Mouse (Mus musculus) bone marrow macrophage, adult 2 months (primary cell): ENCODE measurements around the gene Hspd1. TPM values are rescaled to one million over a fixed set of nuclear protein-coding genes. Genes with fewer than 3 reads are reported as not detected.
"Not testable (repeated sequence)": the region's sequence is repeated elsewhere in the genome, so short reads cannot be mapped to it uniquely, and the experiment has no call there.

Experiments
- H3K27ac ChIP-seq: 2 replicates; pipeline ENCODE4 v1.5.1; 2012; ENCODE audit warnings: low read depth, low read length; ENCODE audit not compliant: insufficient read depth
- H3K4me1 ChIP-seq: 2 replicates; pipeline ENCODE4 v1.6.1; 2012; ENCODE audit warnings: low read length; ENCODE audit not compliant: control insufficient read depth, insufficient read depth
- H3K4me3 ChIP-seq: 2 replicates; pipeline ENCODE4 v1.5.1; 2012; ENCODE audit warnings: mild to moderate bottlenecking, low read length, moderate library complexity; ENCODE audit not compliant: insufficient read depth
- CTCF ChIP-seq: IDR thresholded peaks from 2 replicates; pipeline ENCODE4 v1.5.1; 2012; ENCODE audit warnings: low read depth, mild to moderate bottlenecking, low read length, moderate library complexity
- POLR2A ChIP-seq: IDR thresholded peaks from 2 replicates; pipeline ENCODE4 v1.6.1; 2012; ENCODE audit warnings: mild to moderate bottlenecking, low read depth, low read length, borderline replicate concordance
- polyA plus RNA-seq: library from polyadenylated mRNA; stranded (reverse); fragments of >200 nt; gene quantifications from 2 replicates; pipeline ENCODE4 v1.2.4, GENCODE M21; 2012; ENCODE audit not compliant: missing spikeins, insufficient read depth, insufficient read length

The Hspd1 gene
- polyA plus RNA-seq = 54.7 and 59.8 TPM in 2 replicates

DNA sequence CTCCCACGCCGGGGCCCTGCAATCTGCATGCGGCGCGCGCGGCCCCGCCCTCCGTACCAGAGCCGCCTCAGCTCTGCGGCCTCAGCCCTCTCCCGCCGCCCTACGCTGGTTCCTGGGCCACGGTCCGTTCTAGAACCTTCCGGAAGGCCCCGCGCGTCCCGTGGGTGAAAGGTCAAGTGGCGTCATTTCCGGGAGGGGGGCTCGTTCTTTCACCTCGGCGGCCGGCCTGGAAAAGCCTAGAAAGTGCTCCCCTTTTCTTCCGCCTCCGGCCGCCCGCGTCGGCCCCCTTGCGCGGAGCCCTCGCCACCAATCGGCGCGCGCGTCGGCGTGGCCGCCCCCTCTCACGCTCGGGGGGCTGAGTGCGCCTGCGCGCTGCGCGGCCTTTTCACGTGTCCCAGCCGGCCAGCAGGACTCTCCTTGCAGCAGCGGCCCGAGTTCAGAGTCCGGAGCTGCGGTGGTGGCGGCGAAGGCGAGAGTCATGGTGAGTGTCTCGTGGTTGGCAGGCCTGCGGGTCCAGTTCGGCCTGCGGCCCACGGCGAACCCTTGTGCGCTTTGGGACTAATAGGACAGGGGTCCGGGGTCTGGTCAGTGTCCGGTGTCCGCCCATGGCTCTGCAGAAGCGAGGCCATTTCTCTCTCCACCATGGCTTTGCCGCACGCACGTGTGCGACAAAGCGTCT lies at the start of gene Hspd1, which contains the start of gene Hspe1:
Hspd1 (minus strand) TSS at position 312 of the 679 bp plus-strand sequence.
Hspe1 (plus strand) TSS at position 201 of the 679 bp plus-strand sequence.
- peak within 1 kb of the TSS; percentile 97 for H3K27ac ChIP-seq
- H3K4me1 ChIP-seq = peaks cover 21% of the 10 kb centered on the region
- H3K4me3 ChIP-seq = peak within 1 kb of the TSS; percentile 99
- TF ChIP-seq POLR2A = no peak; the same call in 1 of the 2 replicates
- TF ChIP-seq CTCF = no peak

DNA sequence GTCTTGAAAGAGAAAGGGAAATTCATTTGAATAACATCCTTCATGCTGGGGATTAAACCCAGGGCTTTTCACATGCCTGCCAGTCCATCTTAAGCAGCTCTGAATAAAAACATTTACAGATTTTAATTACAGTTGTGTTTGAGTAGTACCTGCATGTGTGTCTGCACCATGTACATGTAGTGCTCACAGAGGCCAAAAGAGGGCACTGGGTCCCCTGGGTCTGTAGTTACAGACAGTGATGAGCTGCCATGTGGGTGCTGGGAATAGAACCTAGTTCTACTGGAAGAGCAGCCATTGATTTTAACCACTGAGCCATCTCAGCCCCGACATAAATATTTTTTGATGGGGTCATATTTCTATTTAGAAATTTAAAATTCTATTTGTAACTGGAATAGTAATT lies 47.8 kb upstream of the Hspd1 start:
- TF ChIP-seq POLR2A = no peak
- TF ChIP-seq CTCF = no peak
- H3K4me3 ChIP-seq = no peak overlapping the region
- no peak overlapping the region for H3K27ac ChIP-seq
- peaks cover 12% of the 10 kb centered on the region for H3K4me1 ChIP-seq

DNA sequence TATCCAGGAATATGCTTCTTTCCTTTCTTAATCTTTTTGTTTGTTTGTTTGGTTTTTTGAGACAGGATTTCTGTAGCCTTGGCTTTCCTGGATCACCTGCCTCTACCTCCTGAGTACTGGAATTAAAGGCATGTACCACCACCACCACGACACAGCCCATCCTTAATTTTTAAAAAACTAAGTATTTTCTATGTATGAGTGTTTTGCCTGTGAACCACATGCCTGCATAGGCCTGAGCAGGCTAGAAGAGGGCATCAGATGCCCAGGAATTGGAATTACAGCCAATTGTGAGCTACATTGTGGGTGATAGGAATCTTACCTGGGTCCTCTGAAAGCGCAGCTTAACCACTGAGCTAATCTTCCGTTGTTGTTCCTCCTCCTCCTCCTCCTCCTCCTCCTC lies 46.3 kb upstream of the Hspd1 start:
- H3K27ac ChIP-seq = no peak overlapping the region
- TF ChIP-seq POLR2A (no peak), CTCF (no peak)
- peaks cover 12% of the 10 kb centered on the region for H3K4me1 ChIP-seq
- H3K4me3 ChIP-seq = no peak overlapping the region

DNA sequence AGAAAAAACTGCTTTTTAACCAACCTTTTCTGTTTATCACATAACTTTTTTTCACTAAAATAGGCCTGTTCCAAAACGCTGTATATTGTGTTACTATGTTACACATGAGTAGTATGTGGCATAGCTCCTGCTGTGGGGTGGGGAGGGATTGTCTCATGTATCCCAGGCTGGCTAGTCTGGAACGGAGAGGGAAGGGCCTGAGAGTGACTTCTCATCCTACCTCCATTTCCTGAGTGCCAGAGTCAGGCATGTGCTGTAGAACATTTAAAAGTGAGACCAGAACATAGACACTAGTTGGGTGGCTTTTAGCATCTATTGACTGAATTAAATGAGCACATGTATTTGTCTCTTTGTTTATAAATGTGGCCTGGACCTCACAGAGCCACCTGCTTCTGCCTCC lies 45.1 kb upstream of the Hspd1 start:
- Histone ChIP-seq H3K4me1 (peaks cover 12% of the 10 kb centered on the region), H3K27ac (no peak overlapping the region), H3K4me3 (no peak overlapping the region)
- TF ChIP-seq POLR2A (no peak), CTCF (no peak)

DNA sequence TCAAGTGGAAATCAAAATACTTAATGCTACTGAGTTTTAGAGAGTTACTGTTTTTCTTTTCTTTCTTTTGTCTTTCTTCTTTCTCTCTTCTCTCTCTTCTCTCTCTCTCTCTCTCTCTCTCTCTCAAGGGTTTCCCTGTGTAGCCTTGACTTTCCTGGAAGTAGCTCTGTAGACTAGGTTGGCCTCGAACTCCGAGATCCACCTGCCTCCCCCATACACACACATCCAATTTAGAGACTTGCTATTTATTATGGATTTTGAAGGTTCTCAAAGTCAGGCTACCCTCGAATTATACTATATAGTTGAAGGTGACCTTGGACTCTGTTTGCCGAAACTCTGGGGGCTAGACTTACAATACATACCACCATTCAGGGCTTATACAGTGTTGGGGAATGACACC lies 44.3 kb upstream of the Hspd1 start:
- Histone ChIP-seq H3K27ac (no peak overlapping the region), H3K4me3 (peak overlapping the region; percentile 97; the same call in 1 of the 2 replicates), H3K4me1 (peaks cover 12% of the 10 kb centered on the region)
- no peak for TF ChIP-seq POLR2A
- no peak for TF ChIP-seq CTCF

DNA sequence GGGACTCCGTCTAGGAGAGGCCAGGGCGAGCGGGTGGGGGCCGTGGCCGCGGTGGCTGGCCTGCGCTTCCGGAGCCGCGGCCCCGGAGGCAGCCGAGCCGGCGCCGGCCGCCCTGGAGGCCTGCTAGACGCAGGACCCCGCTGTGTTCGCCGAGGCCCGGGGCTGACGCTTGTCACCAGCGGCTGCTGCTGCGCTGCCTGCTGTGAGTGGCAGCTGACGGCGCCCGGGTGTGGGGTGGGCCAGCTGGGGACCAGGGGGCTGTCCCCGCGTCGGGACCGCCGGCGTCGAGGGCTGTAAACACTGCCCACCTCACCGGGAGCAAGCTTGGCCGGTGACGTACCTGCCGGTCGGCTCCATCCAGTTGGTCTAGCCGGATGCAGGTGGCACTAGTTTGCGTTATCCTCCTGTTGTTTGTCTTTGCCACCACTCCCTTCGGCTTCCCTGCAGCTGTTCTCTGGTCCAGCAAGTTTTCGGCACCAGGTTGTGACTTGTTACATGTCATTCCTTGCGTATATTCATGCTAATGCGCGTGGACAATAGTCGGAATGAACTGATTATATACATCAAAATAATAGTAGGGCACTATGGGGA lies 43.5 kb upstream of the Hspd1 start:
- Histone ChIP-seq H3K27ac (peak overlapping the region; percentile 80), H3K4me3 (peak overlapping the region; percentile 97), H3K4me1 (peaks cover 12% of the 10 kb centered on the region)
- TF ChIP-seq POLR2A = no peak
- TF ChIP-seq CTCF = no peak

DNA sequence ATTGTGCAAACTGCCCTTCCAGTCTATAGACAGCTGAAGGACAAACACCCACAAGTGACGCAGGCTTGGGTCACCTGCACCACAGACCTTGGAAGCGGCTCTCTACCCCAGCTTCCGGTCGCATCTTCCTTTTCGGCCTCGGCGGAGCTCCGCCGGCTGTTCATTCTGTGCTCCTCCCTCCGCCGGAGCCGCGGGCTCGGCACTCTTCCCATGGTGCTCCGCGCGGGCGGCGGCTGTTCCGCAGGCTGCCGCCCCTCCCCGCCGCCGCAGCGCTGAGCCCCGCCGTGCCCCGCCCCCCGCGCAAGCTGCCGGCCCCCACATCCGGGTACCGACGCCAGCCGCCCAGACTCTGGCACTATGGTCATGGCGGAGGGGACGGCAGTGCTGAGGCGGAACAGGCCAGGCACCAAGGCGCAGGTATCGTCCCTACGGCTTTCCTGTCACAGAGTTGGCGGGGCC lies 42.9 kb upstream of the Hspd1 start, which contains the start of gene Mob4:
Mob4 (plus strand) TSS at position 289 of the 459 bp plus-strand sequence.
- TF ChIP-seq POLR2A (peak; percentile 63; the same call in 1 of the 2 replicates), CTCF (no peak)
- peaks cover 12% of the 10 kb centered on the region for H3K4me1 ChIP-seq
- H3K27ac ChIP-seq = peak within 1 kb of the TSS; percentile 80
- peak within 1 kb of the TSS; percentile 97 for H3K4me3 ChIP-seq

DNA sequence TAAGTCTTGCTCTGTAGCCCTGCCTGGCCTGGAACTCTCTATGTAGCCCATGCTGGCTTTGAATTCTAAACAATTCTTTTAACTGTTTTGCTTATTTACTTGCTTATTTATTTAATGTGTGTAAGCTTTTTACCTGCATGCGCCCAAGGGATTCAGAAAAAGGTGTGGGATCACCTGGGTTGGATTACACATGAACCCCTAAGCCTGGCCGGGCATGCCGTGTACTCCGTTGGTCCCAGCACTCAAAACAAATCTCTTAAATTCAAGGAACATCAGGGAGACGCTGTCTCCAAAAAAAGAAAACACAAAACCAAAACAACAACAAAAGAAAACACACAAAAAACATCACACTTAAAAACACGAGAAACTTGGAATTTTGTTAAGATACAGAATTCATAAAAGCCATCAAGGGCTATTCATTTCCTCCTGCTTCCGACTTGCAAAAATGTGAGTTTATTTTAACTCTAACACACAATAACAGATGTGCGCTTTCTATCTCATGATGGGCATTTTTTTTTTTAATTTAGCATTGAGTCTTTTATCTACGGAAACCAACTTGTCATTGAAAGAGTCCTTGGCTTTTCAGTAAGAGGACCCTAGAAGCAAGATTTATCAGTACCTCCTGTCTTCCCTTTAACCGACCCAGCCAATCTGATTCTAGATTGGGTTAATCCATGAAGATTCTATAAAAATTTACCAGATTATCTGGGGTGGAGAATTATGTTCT lies 42.3 kb upstream of the Hspd1 start:
- TF ChIP-seq CTCF = no peak
- no peak for TF ChIP-seq POLR2A
- H3K4me1 ChIP-seq = peaks cover 12% of the 10 kb centered on the region
- H3K4me3 ChIP-seq = peak overlapping the region; percentile 51
- H3K27ac ChIP-seq = peak overlapping the region; percentile 40

DNA sequence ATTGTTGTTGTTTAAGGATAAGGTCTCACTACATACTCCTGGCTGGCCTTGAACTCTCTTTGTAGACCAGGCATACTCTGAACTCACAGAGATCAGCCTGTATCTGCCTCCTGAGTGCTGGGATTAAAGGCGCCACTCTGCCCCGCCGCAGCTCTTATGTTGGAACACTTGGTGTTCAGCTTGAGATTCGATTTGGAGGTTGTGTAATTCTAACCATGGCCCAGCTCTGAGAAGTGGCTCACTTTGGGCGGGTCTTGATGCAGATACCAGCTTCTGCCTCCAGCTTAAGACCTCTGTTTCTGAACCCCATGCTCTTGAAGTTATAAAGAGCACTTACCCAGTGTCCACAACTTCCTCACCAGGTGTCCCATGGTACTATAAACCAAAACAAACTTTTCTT lies 41.7 kb upstream of the Hspd1 start:
- H3K27ac ChIP-seq = no peak overlapping the region
- H3K4me1 ChIP-seq = peaks cover 12% of the 10 kb centered on the region
- TF ChIP-seq CTCF (no peak), POLR2A (no peak)
- no peak overlapping the region for H3K4me3 ChIP-seq

DNA sequence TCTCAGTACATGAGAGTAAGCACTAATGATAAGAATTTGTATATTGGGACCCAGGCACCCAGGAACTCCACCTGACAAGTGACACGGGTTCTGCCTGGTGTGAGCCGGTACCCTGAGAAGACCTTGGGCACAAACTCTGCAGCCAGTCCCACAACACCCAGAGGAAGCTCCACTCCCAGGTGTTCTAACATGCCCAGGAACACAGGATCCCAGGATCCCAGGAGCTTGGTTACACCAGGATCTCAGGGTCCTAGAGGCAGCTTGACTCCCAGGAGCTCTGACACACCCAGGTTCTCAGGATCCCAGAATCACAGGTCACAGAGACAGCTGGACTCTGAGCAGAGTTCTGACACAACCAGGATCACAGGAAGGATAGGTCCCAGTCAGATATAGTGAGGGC lies 36.1 kb upstream of the Hspd1 start:
- H3K27ac ChIP-seq, H3K4me3 ChIP-seq, H3K4me1 ChIP-seq: not testable (repeated sequence)
